24 mouse cellular contexts compared by ENCODE assay signal in genomic region chr15:56436131-56436530, GRCm38 (mm10).
"Had no signal": no experiment of that assay in that cellular context is flagged by ENCODE, and none has a peak within 500 bp of the region (broad histone marks: within the 10 kb centered on the region; RNA-seq: fewer than 3 reads in every experiment).

No protein-coding gene starts in this region.

- H3K27ac ChIP-seq: gastrocnemius, adult 2 months; heart, embryonic 13.5 days; heart, embryonic 15.5 days; hindbrain, embryonic 13.5 days; hindbrain, embryonic 15.5 days; hindbrain, postnatal 0 days; layer of hippocampus, adult 2 months; left cerebral cortex, adult 2 months; limb, embryonic 13.5 days; limb, embryonic 15.5 days; liver, embryonic 12.5 days; liver, embryonic 14.5 days had no signal

- H3K36me3 ChIP-seq: heart, embryonic 13.5 days; heart, embryonic 15.5 days; hindbrain, embryonic 13.5 days; hindbrain, embryonic 15.5 days; limb, embryonic 13.5 days; limb, embryonic 15.5 days; liver, embryonic 12.5 days had no signal

- H3K4me2 ChIP-seq: heart, embryonic 11.5 days; heart, embryonic 13.5 days; heart, embryonic 15.5 days; hindbrain, embryonic 13.5 days; hindbrain, embryonic 15.5 days; limb, embryonic 13.5 days; limb, embryonic 15.5 days; liver, embryonic 12.5 days had no signal

- H3K27me3 ChIP-seq: heart, embryonic 13.5 days; heart, embryonic 15.5 days; hindbrain, embryonic 13.5 days; hindbrain, embryonic 15.5 days; limb, embryonic 13.5 days; limb, embryonic 15.5 days; liver, embryonic 12.5 days had no signal

- H3K4me1 ChIP-seq: heart, embryonic 13.5 days; heart, embryonic 15.5 days; hindbrain, embryonic 13.5 days; hindbrain, embryonic 15.5 days; limb, embryonic 13.5 days; limb, embryonic 15.5 days; liver, embryonic 12.5 days had no signal

- H3K4me3 ChIP-seq: gastrocnemius, adult 2 months; heart, embryonic 13.5 days; heart, embryonic 15.5 days; hindbrain, embryonic 13.5 days; hindbrain, embryonic 15.5 days; layer of hippocampus, adult 2 months; left cerebral cortex, adult 2 months; limb, embryonic 13.5 days; limb, embryonic 15.5 days; liver, embryonic 12.5 days had no signal

- DNase-seq: gastrocnemius, adult 2 months; gastrocnemius, postnatal 10 days; gastrocnemius, postnatal 25 days; heart, adult 18-20 months; heart, postnatal 14 days; heart, postnatal 36 days; kidney, adult 11 months; kidney, adult 2 months; kidney, postnatal 10 days; kidney, postnatal 25 days; kidney, postnatal 4 days; left cerebral cortex, postnatal 4 days had no signal
